Mouse (Mus musculus) layer of hippocampus, adult 11-12 months (tissue): ENCODE measurements at regions not wholly inside any gene's neighbourhood (a gene's known extent, or its start where the extent isn't known, plus 50 kb on each side); places are given as distances from the start of the nearest gene placed in this dataset.
A peak's percentile ranks its signal among the peaks of the same experiment; 100 is the strongest.

Experiments used
- DNase-seq: peaks from one replicate; pipeline ENCODE4 v3.0.0; 2022; ENCODE audit warnings: low spot score

GRCm38 (mm10) chr15:103627085-103627484, 62.2 kb upstream of the Glycam1 start:
- peak; percentile 33 for DNase-seq
